Mouse (Mus musculus): ENCODE measurements around the gene Scamp2. TPM values are rescaled to one million over a fixed set of nuclear protein-coding genes. Genes with fewer than 3 reads are reported as not detected.
A peak's percentile ranks its signal among the peaks of the same experiment; 100 is the strongest.

Gene Scamp2
- polyA plus RNA-seq, 1 experiment from 2014 or later = 56.5 TPM

DNA sequence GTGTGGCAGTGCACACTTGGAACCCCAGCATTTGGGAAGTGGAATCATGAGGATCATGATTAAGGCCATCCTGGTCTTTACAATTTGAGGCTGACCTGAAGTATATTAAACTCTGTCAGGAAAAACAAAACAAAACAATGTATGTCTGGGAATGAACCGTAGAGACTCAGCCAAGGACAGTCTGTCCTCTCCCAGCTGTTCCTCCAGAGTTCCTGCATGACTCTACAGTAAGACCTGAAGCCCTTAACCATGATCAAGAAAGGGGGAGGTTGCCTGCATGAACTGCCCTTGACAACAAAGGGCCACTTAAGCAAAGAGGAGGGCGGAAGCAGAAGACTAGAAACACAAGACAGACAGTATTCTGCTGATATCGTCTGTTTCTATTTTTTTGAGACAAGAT lies 14.8 kb downstream of the Scamp2 start:
- H3K4me3 ChIP-seq = no peak overlapping the region
- peaks cover 55% of the 10 kb centered on the region for H3K36me3 ChIP-seq (ENCODE audit: poor library complexity, severe bottlenecking)
- H3K27me3 ChIP-seq = no peaks in the 10 kb centered on the region
- no peak overlapping the region for H3K9ac ChIP-seq
- H3K4me2 ChIP-seq = no peak overlapping the region
- H3K4me1 ChIP-seq = no peaks in the 10 kb centered on the region
- no peak overlapping the region for H3K27ac ChIP-seq
- ATAC-seq = no peak
- no peaks in the 10 kb centered on the region for H3K9me3 ChIP-seq (replicated peaks)
- WGBS = 87% methylated on average over 3 of the region's 3 CpGs

DNA sequence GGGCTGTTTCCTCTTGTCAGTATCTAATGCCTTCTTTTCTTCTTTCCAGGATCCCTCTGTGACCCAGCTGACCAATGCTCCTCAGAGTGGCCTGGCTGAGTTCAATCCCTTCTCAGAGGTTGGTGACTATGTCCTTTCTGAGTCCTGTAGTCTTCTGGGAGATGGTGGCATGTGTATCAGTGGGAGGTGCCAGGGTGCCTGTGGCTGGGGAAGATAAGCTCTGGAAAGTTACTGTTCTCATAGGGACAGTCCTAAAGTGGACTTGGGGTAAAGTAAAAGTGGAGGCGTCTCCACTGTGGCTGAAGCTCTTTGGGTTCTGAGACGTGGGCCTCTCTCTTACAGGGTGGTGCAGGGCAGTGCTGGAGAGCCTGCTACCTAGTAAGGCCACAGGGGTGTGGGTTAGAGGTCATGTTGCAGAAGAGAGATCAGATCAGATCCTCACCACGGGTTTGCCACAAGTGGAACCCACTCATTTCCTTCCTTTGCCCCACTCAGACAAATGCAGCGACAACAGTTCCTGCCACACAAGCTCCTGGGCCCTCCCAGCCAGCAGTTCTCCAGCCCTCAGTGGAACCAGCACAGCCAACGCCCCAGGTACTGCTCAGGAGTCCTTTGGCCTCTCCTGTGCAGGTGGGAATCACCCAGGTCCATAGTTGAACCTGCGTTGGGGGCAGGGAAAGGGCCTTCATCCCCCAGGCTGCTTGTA lies 16.6 kb downstream of the Scamp2 start:
- H3K27me3 ChIP-seq = no peaks in the 10 kb centered on the region
- peak overlapping the region; percentile 12; the same call in 1 of the 2 replicates for H3K9ac ChIP-seq
- H3K4me3 ChIP-seq = no peak overlapping the region
- no peak overlapping the region for H3K4me2 ChIP-seq
- no peak overlapping the region for H3K27ac ChIP-seq
- no peaks in the 10 kb centered on the region for H3K9me3 ChIP-seq (replicated peaks)
- peaks cover 59% of the 10 kb centered on the region for H3K36me3 ChIP-seq (ENCODE audit: poor library complexity, severe bottlenecking)
- 87% methylated on average over 6 of the region's 6 CpGs for WGBS
- no peaks in the 10 kb centered on the region for H3K4me1 ChIP-seq
- ATAC-seq = no peak

DNA sequence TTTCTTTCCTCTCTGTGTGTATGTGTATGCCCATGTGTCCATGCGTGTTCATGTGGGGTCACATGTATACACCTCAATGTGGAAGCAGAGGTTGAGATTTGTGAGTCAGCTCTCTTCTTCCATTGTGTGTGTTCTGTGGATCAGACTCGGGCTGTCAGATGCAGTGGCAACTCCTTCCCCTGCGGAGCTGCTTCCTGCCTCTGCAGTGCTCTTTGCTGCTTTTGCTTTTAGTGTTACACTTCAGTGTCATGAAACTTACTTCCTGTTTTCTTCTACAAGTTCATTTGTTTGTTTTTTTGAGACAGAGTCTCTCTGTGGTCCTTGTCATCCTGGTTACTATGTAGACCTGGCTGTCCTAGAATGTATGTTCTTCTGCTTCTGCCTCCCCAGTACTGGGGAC lies 24.2 kb downstream of the Scamp2 start:
- H3K4me2 ChIP-seq = no peak overlapping the region
- H3K27ac ChIP-seq = no peak overlapping the region
- H3K9ac ChIP-seq = no peak overlapping the region
- no peaks in the 10 kb centered on the region for H3K27me3 ChIP-seq
- peaks cover 10% of the 10 kb centered on the region for H3K4me1 ChIP-seq
- H3K36me3 ChIP-seq (ENCODE audit: poor library complexity, severe bottlenecking) = peaks cover 74% of the 10 kb centered on the region
- no peak overlapping the region for H3K4me3 ChIP-seq
- H3K9me3 ChIP-seq (replicated peaks) = no peaks in the 10 kb centered on the region
- WGBS = 80% methylated on average over 3 of the region's 3 CpGs
- ATAC-seq = no peak

- Histone ChIP-seq H3K4me1 (peaks cover 19% of the 10 kb centered on the region), H3K27me3 (no peaks in the 10 kb centered on the region), H3K27ac (peak within 1 kb of the TSS; percentile 57), H3K4me3 (peak within 1 kb of the TSS; percentile 76), H3K9ac (peak within 1 kb of the TSS; percentile 82), H3K9me3 (replicated peaks) (no peaks in the 10 kb centered on the region), H3K36me3 (ENCODE audit: poor library complexity, severe bottlenecking) (peaks cover 58% of the 10 kb centered on the region), H3K4me2 (peak within 1 kb of the TSS; percentile 73)
- WGBS = 1% methylated on average over 50 of the region's 58 CpGs
- peak; percentile 88 for ATAC-seq
These were observed 28.7 kb downstream of the Scamp2 start, which contains the start of gene Ulk3 for GRCm38 (mm10) chr9:57589224-57590126. Ulk3 (plus strand) TSS chr9:57589452.

DNA sequence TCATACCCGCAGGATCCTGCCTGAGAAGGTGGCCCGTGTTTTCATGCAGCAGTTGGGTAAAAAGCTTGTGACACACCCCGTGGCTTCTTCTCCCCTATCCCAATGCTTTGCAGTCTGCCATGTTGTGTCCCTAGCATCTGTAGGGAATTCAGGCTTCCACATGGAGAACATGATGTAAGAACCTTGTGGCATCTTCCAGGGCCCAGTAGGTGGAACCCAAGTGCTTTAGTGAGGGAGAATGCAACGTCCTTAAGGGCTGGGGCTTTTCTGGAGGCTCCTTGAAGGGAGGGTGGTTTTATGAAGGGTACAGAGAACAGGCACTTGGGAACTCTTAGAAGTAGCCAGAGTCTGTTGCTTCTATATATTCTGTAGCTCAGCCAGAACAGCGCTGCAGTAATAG lies 30.0 kb downstream of the Scamp2 start:
- Histone ChIP-seq H3K9me3 (replicated peaks) (no peaks in the 10 kb centered on the region), H3K4me2 (peak overlapping the region; percentile 73), H3K36me3 (ENCODE audit: poor library complexity, severe bottlenecking) (peaks cover 60% of the 10 kb centered on the region), H3K27ac (no peak overlapping the region), H3K27me3 (no peaks in the 10 kb centered on the region), H3K4me1 (peaks cover 19% of the 10 kb centered on the region), H3K9ac (no peak overlapping the region), H3K4me3 (no peak overlapping the region)
- WGBS = 27% methylated on average over 5 of the region's 5 CpGs
- ATAC-seq = no peak

- Histone ChIP-seq H3K4me2 (no peak overlapping the region), H3K27me3 (no peaks in the 10 kb centered on the region), H3K4me1 (peaks cover 17% of the 10 kb centered on the region), H3K27ac (no peak overlapping the region), H3K36me3 (ENCODE audit: poor library complexity, severe bottlenecking) (peaks cover 40% of the 10 kb centered on the region), H3K4me3 (no peak overlapping the region), H3K9me3 (replicated peaks) (no peaks in the 10 kb centered on the region), H3K9ac (no peak overlapping the region)
- WGBS = 58% methylated on average over 12 of the region's 12 CpGs
- ATAC-seq = no peak
These were observed 32.9 kb downstream of the Scamp2 start for GRCm38 (mm10) chr9:57593454-57594173.

GRCm38 (mm10) chr9:57594174-57594509 lies 33.4 kb downstream of the Scamp2 start:
- WGBS = 88% methylated on average over 9 of the region's 9 CpGs
- H3K9ac ChIP-seq = no peak overlapping the region

GRCm38 (mm10) chr9:57597265-57597664 lies 36.5 kb downstream of the Scamp2 start:
- 87% methylated on average over 8 of the region's 8 CpGs for WGBS
- H3K4me1 ChIP-seq = peaks cover 19% of the 10 kb centered on the region
- H3K36me3 ChIP-seq (ENCODE audit: poor library complexity, severe bottlenecking) = peaks cover 33% of the 10 kb centered on the region
- no peaks in the 10 kb centered on the region for H3K9me3 ChIP-seq (replicated peaks)
- H3K4me2 ChIP-seq = no peak overlapping the region
- H3K9ac ChIP-seq = no peak overlapping the region
- no peak overlapping the region for H3K4me3 ChIP-seq
- no peak for ATAC-seq
- no peak overlapping the region for H3K27ac ChIP-seq
- no peaks in the 10 kb centered on the region for H3K27me3 ChIP-seq

More at GRCm38 (mm10) chr9:57594174-57594509, 33.4 kb downstream of the Scamp2 start:
- Histone ChIP-seq H3K4me2 (no peak overlapping the region), H3K9me3 (replicated peaks) (no peaks in the 10 kb centered on the region), H3K27ac (no peak overlapping the region), H3K27me3 (no peaks in the 10 kb centered on the region), H3K4me3 (no peak overlapping the region), H3K36me3 (ENCODE audit: poor library complexity, severe bottlenecking) (peaks cover 40% of the 10 kb centered on the region), H3K4me1 (peaks cover 14% of the 10 kb centered on the region)
- ATAC-seq = no peak

- Histone ChIP-seq H3K27me3 (no peaks in the 10 kb centered on the region), H3K9ac (no peak overlapping the region), H3K9me3 (replicated peaks) (no peaks in the 10 kb centered on the region), H3K36me3 (ENCODE audit: poor library complexity, severe bottlenecking) (peaks cover 26% of the 10 kb centered on the region), H3K4me3 (no peak overlapping the region), H3K27ac (no peak overlapping the region), H3K4me2 (no peak overlapping the region), H3K4me1 (peaks cover 19% of the 10 kb centered on the region)
- WGBS = 20% methylated on average over 4 of the region's 4 CpGs
- ATAC-seq = no peak
These were observed 37.2 kb downstream of the Scamp2 start for GRCm38 (mm10) chr9:57597929-57598382.

GRCm38 (mm10) chr9:57598851-57599563 lies 38.3 kb downstream of the Scamp2 start:
- Histone ChIP-seq H3K4me3 (no peak overlapping the region), H3K4me1 (peaks cover 19% of the 10 kb centered on the region), H3K27me3 (no peaks in the 10 kb centered on the region; the same call in 1 of the 2 replicates), H3K4me2 (no peak overlapping the region), H3K9ac (peak overlapping the region; percentile 30), H3K27ac (no peak overlapping the region), H3K36me3 (ENCODE audit: poor library complexity, severe bottlenecking) (peaks cover 15% of the 10 kb centered on the region), H3K9me3 (replicated peaks) (no peaks in the 10 kb centered on the region)
- 41% methylated on average over 8 of the region's 8 CpGs for WGBS
- ATAC-seq = no peak

- H3K9me3 ChIP-seq (replicated peaks) = no peaks in the 10 kb centered on the region
- H3K27ac ChIP-seq = no peak overlapping the region
- peaks cover 19% of the 10 kb centered on the region for H3K4me1 ChIP-seq
- no peak overlapping the region for H3K4me3 ChIP-seq
- 8% methylated on average over 3 of the region's 3 CpGs for WGBS
- no peaks in the 10 kb centered on the region for H3K36me3 ChIP-seq (ENCODE audit: poor library complexity, severe bottlenecking)
- peaks cover 16% of the 10 kb centered on the region for H3K27me3 ChIP-seq
- H3K4me2 ChIP-seq = no peak overlapping the region
- no peak overlapping the region for H3K9ac ChIP-seq
- 0 out of 2 replicates have a peak, but pooled peaks have one; percentile 38 for ATAC-seq
These were observed 40.0 kb downstream of the Scamp2 start for GRCm38 (mm10) chr9:57600620-57601352.

Data from forebrain, embryonic 13.5 days (tissue).